Mouse (Mus musculus): ENCODE data around the gene Disp1.

Disp1 gene

GRCm38 (mm10) chr1:183039881-183040708 is 181.2 kb downstream of the Disp1 start:
- WGBS, result 69% methylated on average over 6 of the region's 6 CpGs

- WGBS, result 91% methylated on average over 7 of the region's 7 CpGs
These were observed 181.9 kb downstream of the Disp1 start for GRCm38 (mm10) chr1:183039404-183039803.

Measured in cerebral cortex, adult 2 months (tissue).